Mouse (Mus musculus): Measurements from ENCODE around the gene Ntn5. TPM values are rescaled to one million over a fixed set of nuclear protein-coding genes. Genes with fewer than 3 reads are reported as not detected.
"Not testable (repeated sequence)": the region's sequence is repeated elsewhere in the genome, so short reads cannot be mapped to it uniquely, and the experiment has no call there.

Gene Ntn5
- total RNA-seq (2015) = not detected in 2 replicates
- not detected in 2 replicates for total RNA-seq (2017)

GRCm38 (mm10) chr7:45683396-45684050 lies at the start of gene Ntn5:
Ntn5 (plus strand) TSS chr7:45684022.
- no peak for ATAC-seq (replicated peaks; ENCODE audit: poor library complexity)

GRCm38 (mm10) chr7:45634946-45635681 lies 48.7 kb upstream of the Ntn5 start:
- ATAC-seq (replicated peaks; ENCODE audit: poor library complexity) = peak; percentile 93

GRCm38 (mm10) chr7:45635711-45636688 lies 47.8 kb upstream of the Ntn5 start:
- ATAC-seq (replicated peaks; ENCODE audit: poor library complexity) = no peak; the same call in 1 of the 2 replicates

- no peak for ATAC-seq (replicated peaks; ENCODE audit: poor library complexity)
Measured at GRCm38 (mm10) chr7:45637710-45638109, 46.1 kb upstream of the Ntn5 start.

GRCm38 (mm10) chr7:45638623-45639401 lies 45.0 kb upstream of the Ntn5 start:
- no peak for ATAC-seq (replicated peaks; ENCODE audit: poor library complexity)

DNA sequence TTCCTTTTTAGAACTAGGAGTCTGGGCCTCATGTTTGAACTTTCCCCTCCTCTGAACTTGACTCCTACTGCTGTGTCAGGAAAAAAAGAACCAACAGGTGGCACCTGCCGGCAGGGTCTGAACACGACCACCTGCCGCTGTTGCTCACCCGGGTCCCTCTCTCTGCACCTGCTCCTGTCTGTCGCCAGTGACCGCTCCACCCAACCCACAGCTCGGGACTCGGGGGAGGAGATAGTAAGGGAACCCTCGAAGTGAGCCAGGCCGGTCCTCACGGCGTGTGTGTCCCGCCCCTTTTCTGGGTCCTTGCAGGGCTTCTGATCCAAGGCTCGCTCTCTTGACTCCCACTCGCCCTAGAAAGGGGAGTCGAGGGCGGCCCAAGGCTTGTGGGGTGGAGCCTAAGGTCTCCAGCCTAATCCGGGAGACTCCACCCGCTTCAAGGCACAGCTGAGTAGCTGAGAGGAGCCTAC lies 44.2 kb upstream of the Ntn5 start, which contains the start of gene Mamstr:
Gene Mamstr, plus strand, starts transcription at position 417 of the 467 bp plus-strand sequence.
- ATAC-seq (replicated peaks; ENCODE audit: poor library complexity) = no peak

DNA sequence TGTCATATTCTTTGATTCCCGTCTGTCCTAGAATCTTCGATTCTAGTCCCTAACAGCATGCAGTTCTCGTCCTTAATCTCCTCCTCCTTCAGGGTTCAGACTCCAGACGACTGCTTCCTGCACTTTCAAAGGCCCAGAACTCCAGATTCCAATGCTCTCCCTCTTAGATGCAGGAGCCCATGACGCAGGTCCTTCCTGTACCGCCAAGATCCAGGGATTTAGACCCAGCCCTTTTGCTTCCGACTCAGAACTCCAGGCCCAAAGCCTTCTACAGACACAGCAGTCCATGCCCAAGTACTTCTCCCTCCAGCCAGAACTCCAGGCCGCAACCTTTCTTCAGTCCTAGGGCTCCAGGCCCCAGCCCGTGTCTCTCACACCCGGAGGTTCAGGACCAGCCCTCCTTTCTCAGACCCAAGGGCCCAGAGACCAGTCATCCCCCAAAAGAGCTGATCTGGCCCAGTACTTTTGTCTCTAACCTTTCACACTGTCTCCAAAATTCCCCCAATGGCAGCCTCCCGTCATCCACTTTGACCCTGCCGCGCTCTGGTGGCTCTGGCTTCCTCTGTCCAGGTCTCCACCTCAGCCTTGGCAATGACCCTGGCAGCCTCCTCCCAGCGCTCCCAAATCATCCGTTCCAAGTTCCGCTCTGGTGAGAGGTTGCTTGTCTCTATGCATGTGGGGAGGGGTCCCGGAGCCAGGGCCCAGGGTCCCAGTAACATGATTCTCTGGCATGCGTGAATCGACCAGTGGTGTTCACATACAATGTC lies 43.4 kb upstream of the Ntn5 start:
- ATAC-seq (replicated peaks; ENCODE audit: poor library complexity) = no peak

- ATAC-seq (replicated peaks; ENCODE audit: poor library complexity) = no peak
Measured at GRCm38 (mm10) chr7:45641391-45642040, 42.3 kb upstream of the Ntn5 start.

DNA sequence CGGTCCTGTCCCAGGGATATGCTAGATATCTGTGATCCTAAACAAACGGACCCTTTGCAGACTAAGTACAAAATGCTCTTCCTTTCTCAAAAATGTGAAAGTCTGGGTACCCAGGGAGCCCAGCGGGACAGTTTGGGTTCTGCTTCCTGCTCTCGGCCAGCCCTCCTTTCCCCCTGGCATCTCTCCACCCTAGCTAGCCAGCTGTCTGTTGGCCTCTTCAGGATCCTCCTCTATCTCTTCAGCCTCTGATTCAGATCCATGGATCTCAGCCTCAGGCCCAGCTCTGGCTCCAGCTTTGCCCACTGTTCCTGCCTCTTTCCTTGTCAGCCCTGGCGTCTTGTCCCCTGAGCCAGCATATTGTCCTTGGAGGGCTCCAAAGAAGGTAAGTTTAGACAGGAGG lies 41.7 kb upstream of the Ntn5 start:
- ATAC-seq (replicated peaks; ENCODE audit: poor library complexity) = no peak

DNA sequence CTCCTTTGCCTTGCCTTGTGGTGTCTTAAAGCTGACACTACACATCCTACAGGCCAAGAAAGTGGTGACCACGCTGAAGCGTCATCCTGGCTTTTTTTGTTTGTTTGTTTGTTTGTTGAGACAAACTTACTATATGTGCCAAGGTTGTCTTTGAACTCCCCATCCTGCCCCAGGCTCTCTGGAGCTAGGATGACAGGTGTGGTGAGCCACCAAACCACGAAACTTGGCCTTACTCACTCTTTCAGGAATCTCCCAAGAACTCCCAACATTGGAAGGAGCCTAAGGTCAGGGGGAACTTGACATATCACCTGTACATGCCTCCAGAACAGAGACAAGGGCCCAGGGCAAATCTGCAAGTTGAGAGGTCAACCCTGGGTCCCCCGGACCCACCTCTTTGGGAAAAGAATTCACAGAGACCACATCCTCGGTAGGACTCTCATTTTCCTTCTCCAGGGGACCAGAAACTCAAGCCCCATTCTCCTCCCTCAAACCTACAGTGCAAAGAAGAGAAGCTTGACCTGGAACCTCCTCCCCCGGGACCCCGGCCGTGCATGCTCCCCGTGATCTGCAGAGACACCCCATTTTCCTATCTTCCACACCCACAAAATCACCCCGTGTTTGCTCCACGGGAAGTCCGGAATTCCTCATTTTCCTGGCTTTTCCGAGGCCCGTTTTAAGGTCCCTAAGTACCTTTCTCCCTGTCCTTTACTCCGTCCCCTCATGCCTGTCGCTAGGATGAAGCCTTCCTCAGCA lies 41.1 kb upstream of the Ntn5 start:
- no peak for ATAC-seq (replicated peaks; ENCODE audit: poor library complexity)

DNA sequence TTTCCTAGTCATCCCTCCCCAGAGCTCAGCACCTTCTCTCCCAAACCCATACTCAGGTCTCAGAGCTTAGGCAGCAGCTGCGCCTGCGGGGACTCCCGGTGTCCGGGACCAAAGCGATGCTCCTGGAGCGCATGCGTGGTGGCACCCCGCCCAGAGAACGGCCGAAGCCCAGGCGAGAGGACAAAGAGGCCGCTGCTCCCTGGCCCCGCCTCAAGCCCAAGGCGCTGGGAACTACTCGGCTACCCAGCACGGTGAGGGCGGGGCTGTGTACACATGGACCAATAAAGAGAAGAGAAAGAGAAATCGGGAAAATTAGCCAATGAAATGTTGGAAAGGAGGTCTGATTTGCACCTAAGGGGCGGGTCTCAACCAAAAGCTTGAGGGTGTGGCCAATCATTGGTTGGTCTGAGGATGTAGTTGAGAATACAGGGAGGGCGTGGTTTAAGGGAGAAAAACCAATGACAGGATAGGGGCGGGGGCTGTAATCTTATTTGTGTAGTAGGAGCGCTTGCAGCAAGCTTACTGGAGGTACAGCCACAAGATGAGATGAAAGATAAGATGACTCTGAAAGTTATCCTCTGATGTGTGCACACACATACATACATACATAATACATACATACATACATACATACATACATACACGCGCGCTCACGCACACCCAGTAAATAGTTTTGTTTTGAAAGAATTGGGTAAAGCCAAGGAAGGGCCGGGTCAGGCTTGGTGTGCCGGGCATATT lies 40.2 kb upstream of the Ntn5 start:
- ATAC-seq (replicated peaks; ENCODE audit: poor library complexity) = peak; percentile 92

- no peak for ATAC-seq (replicated peaks; ENCODE audit: poor library complexity)
Measured at GRCm38 (mm10) chr7:45644183-45644582, 39.6 kb upstream of the Ntn5 start.

DNA sequence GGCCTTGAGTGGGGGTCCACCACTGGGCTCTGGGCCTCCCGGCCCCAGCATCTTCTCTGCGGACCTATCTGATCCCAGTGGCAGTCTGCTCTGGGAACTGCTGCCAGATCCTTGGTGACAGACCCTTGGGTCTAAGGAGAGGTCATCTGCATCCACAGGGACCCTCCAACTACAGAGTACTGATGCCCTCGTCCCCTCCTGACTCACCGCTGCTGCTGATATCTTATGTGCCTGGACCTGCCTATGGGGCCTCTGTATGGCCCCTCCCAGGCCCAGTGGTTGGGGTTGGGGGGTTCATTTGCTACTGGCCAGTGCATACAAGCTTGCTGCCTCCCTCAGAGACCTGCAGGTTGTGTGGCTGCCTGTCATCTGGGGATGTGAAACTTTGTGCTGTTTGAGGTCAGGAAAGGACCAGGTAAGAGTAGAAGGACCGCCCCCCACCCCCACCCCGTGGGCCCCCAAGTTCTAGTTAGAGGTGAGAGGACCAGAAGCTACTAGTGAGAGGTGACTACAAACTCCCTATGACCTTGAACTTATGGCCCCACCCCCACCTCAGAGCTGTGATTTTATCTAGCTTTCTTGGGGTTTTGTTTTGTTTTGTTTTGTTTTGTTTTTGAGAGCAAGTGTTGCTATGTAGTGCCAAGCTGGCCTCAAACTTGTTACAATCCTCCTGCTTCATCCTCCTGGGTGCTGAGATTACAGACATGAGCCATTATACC lies 38.8 kb upstream of the Ntn5 start:
- no peak for ATAC-seq (replicated peaks; ENCODE audit: poor library complexity)

DNA sequence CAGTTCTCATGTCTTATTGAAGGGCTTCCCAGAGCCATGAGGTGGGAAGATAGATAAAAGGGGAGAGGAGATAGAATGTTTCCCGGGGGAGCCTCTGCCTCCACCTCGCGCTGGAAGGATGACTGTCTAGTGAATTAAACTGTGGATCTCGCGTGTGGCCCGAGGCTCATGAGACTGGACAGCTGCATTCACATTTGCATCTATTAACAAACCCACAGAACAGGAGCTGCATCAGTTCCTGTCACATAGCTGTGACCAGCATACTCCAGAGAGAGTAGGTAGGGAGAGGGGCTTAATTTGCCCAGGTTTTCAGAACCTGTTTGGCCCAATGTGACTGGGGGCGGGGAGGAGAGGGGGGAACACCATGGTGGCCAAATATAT lies 38.2 kb upstream of the Ntn5 start:
- ATAC-seq (replicated peaks; ENCODE audit: poor library complexity) = no peak

DNA sequence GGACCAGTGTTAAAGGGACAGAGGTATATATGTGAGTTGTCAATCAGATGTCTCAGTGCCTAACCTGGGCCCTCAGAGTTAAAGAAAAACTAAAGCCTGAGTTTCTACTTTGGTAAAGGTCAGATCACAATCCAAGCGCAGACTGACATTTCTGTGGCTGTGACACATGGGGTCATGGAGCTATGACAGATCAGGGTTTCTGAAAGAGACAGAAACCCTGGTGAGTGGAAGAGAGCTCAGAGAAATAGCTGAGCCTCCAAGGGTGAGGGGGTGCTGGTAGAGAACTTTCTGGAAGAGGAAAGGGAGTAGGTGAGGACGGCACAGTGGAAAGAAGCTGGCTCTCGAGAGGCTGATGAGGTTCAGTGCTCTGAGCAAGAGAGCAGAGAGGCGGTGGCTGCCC lies 37.2 kb upstream of the Ntn5 start:
- ATAC-seq (replicated peaks; ENCODE audit: poor library complexity) = no peak

DNA sequence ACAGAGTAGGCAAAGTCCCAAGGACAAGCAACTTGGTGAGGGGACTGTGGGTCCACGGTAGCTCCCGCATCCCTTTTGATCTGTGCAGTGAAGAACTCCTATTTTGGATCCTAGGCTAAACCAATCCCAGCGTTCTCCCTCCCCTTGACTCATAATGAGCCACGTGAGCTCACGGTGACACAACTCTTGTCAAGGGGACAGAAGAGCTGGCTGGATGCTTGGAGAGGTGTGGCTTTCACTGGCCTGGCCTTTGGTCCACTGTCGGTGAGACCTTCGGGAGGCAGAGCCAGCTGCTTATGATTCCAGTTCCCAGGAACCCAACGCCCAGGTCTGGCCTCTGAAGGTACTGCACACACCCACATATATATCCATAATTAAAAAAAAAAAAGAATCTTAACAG lies 34.5 kb upstream of the Ntn5 start:
- ATAC-seq (replicated peaks; ENCODE audit: poor library complexity) = no peak

DNA sequence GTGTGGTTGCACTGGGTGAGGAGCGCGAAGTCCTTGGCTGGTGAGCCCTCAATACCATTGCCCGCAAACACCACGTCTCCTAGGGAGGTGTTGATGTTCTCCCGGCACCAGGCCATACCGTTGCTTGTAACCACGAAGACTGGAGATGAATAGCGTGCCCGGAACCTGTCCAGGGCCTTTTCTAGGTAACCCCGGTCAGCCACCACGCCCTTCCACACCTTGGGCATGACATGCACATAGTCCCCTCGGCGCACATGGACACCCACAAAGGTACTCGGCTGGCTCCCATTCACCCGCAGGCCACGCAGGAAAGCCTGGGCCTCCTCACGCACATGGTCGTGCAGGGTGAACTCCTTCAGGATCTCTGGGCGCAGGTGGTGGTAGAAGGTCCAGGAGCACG lies 33.3 kb upstream of the Ntn5 start:
- not testable (repeated sequence) for ATAC-seq (replicated peaks; ENCODE audit: poor library complexity)
